Mouse (Mus musculus) neural tube, embryonic 14.5 days (tissue): ENCODE measurements around the gene Abcb8. TPM values are rescaled to one million over a fixed set of nuclear protein-coding genes. Genes with fewer than 3 reads are reported as not detected.
A peak's percentile ranks its signal among the peaks of the same experiment; 100 is the strongest.

Experiments used
- ATAC-seq: fragments of 200-750 bp; cut with Nextera tagmentation; 2 replicates; pipeline ENCODE4 v1.8.0; 2017; ENCODE audit warnings: low read depth, mild to moderate bottlenecking, moderate TSS enrichment, moderate library complexity
- H3K27ac ChIP-seq: fragments of 300-500 bp; sonication (generic); 2 replicates; pipeline ENCODE4 v1.5.1; 2014; ENCODE audit warnings: low read depth, mild to moderate bottlenecking, control low read depth, low read length, moderate library complexity, mixed read lengths
- H3K27me3 ChIP-seq: fragments of 300-500 bp; sonication (generic); 2 replicates; pipeline ENCODE4 v1.6.1; 2014; ENCODE audit warnings: low read length; ENCODE audit not compliant: control insufficient read depth, insufficient read depth
- H3K36me3 ChIP-seq: fragments of 300-500 bp; sonication (generic); 2 replicates; pipeline ENCODE4 v1.6.1; 2014; ENCODE audit warnings: low read length, mixed read lengths; ENCODE audit not compliant: control insufficient read depth, insufficient read depth
- H3K4me1 ChIP-seq: fragments of 300-500 bp; sonication (generic); 2 replicates; pipeline ENCODE4 v1.6.1; 2014; ENCODE audit warnings: low read length; ENCODE audit not compliant: control insufficient read depth, insufficient read depth
- H3K4me2 ChIP-seq: fragments of 300-500 bp; sonication (generic); 2 replicates; pipeline ENCODE4 v1.6.1; 2014; ENCODE audit warnings: mild to moderate bottlenecking, low read depth, low read length, control low read depth
- H3K4me3 ChIP-seq: fragments of 300-500 bp; sonication (generic); 2 replicates; pipeline ENCODE4 v1.5.1; 2014; ENCODE audit warnings: low read depth, low read length, control low read depth, mixed read lengths
- H3K9ac ChIP-seq: fragments of 300-500 bp; sonication (generic); replicated peaks from 2 replicates; pipeline ENCODE4 v1.6.1; 2014; ENCODE audit warnings: low read depth, mild to moderate bottlenecking, control low read depth, low read length, mixed read lengths
- H3K9me3 ChIP-seq: fragments of 300-500 bp; sonication (generic); 2 replicates; pipeline ENCODE4 v1.6.1; 2016; ENCODE audit warnings: low read length; ENCODE audit not compliant: control insufficient read depth
- WGBS: fragments of 180-500 bp; shearing (Covaris S2); extraction: QIAGEN DNeasy Blood & Tissue Kit; methylation state at CpG from one replicate; pipeline ENCODE4 v1.1.7; 2014; 5-methylcytosine and 5-hydroxymethylcytosine counted together
- polyA plus RNA-seq: library from polyadenylated mRNA; unstranded; fragments of >200 nt; fragmentation: Nextera tagmentation; extraction: Ambion mirVana; gene quantifications from 2 replicates; pipeline ENCODE4 v1.2.1, GENCODE M21; 2014

Abcb8 gene
- polyA plus RNA-seq, 1 experiment from 2014 or later: 47.2 TPM

- no peaks in the 10 kb centered on the region for H3K36me3 ChIP-seq
- peaks cover 20% of the 10 kb centered on the region for H3K4me1 ChIP-seq
- no peaks in the 10 kb centered on the region; the same call in none of the 2 replicates for H3K27me3 ChIP-seq
- ATAC-seq: no peak
- no peak overlapping the region for H3K4me2 ChIP-seq
- H3K9me3 ChIP-seq: no peaks in the 10 kb centered on the region
- H3K4me3 ChIP-seq: no peak overlapping the region
- WGBS: 83% methylated on average over 10 of the region's 10 CpGs
- H3K27ac ChIP-seq: no peak overlapping the region
- H3K9ac ChIP-seq: no peak overlapping the region
Observed at GRCm38 (mm10) chr5:24385887-24386550, 7.4 kb upstream of the Abcb8 start.

- peak; percentile 64 for ATAC-seq
- H3K4me3 ChIP-seq: peak overlapping the region; percentile 42
- no peaks in the 10 kb centered on the region; the same call in none of the 2 replicates for H3K27me3 ChIP-seq
- peaks cover 20% of the 10 kb centered on the region for H3K4me1 ChIP-seq
- WGBS: under 1% methylated on average over 72 of the region's 73 CpGs
- no peaks in the 10 kb centered on the region for H3K36me3 ChIP-seq
- 0 out of 2 replicates have a peak overlapping the region, but pooled peaks have one; percentile 16 for H3K27ac ChIP-seq
- H3K9me3 ChIP-seq: no peaks in the 10 kb centered on the region
- peak overlapping the region; percentile 51 for H3K9ac ChIP-seq
- H3K4me2 ChIP-seq: peak overlapping the region; percentile 99
Observed at GRCm38 (mm10) chr5:24387264-24388241, 5.9 kb upstream of the Abcb8 start.

- WGBS: 28% methylated on average over 23 of the region's 26 CpGs
- peak overlapping the region; percentile 42 for H3K4me3 ChIP-seq
- ATAC-seq: no peak
- H3K4me2 ChIP-seq: peak overlapping the region; percentile 99
- no peaks in the 10 kb centered on the region for H3K36me3 ChIP-seq
- H3K9ac ChIP-seq: peak overlapping the region; percentile 51
- no peaks in the 10 kb centered on the region; the same call in none of the 2 replicates for H3K27me3 ChIP-seq
- no peaks in the 10 kb centered on the region for H3K9me3 ChIP-seq
- H3K4me1 ChIP-seq: peaks cover 14% of the 10 kb centered on the region
- 0 out of 2 replicates have a peak overlapping the region, but pooled peaks have one; percentile 16 for H3K27ac ChIP-seq
Observed at GRCm38 (mm10) chr5:24388246-24388915, 5.1 kb upstream of the Abcb8 start.

- Histone ChIP-seq H3K27ac (no peak overlapping the region), H3K9ac (no peak overlapping the region), H3K9me3 (no peaks in the 10 kb centered on the region), H3K36me3 (no peaks in the 10 kb centered on the region), H3K27me3 (no peaks in the 10 kb centered on the region; the same call in none of the 2 replicates), H3K4me2 (no peak overlapping the region), H3K4me3 (no peak overlapping the region), H3K4me1 (peaks cover 14% of the 10 kb centered on the region)
- WGBS: 52% methylated on average over 6 of the region's 7 CpGs
- ATAC-seq: no peak
Observed at GRCm38 (mm10) chr5:24389011-24389657, 4.3 kb upstream of the Abcb8 start.

- no peaks in the 10 kb centered on the region for H3K36me3 ChIP-seq
- no peak overlapping the region for H3K4me2 ChIP-seq
- H3K27me3 ChIP-seq: no peaks in the 10 kb centered on the region; the same call in none of the 2 replicates
- H3K27ac ChIP-seq: no peak overlapping the region
- H3K4me1 ChIP-seq: peaks cover 14% of the 10 kb centered on the region
- H3K9me3 ChIP-seq: no peaks in the 10 kb centered on the region
- no peak for ATAC-seq
- no peak overlapping the region for H3K9ac ChIP-seq
- no peak overlapping the region for H3K4me3 ChIP-seq
- 69% methylated on average over 4 of the region's 4 CpGs for WGBS
Observed at GRCm38 (mm10) chr5:24389658-24390020, 3.8 kb upstream of the Abcb8 start.

- Histone ChIP-seq H3K9me3 (no peaks in the 10 kb centered on the region), H3K27ac (no peak within 1 kb of the TSS), H3K9ac (no peak within 1 kb of the TSS), H3K4me3 (no peak within 1 kb of the TSS), H3K27me3 (no peaks in the 10 kb centered on the region; the same call in 1 of the 2 replicates), H3K36me3 (no peaks in the 10 kb centered on the region), H3K4me2 (no peak within 1 kb of the TSS), H3K4me1 (peaks cover 18% of the 10 kb centered on the region)
- no peak for ATAC-seq
- WGBS: 82% methylated on average over 7 of the region's 7 CpGs
Observed at GRCm38 (mm10) chr5:24391864-24392263, 1.6 kb upstream of the Abcb8 start, which contains the start of gene Atg9b. Gene Atg9b, minus strand, starts transcription at chr5:24392143.

GRCm38 (mm10) chr5:24392724-24393123 is 739 bp upstream of the Abcb8 start:
- 78% methylated on average over 7 of the region's 7 CpGs for WGBS
- Histone ChIP-seq H3K36me3 (no peaks in the 10 kb centered on the region), H3K27ac (no peak overlapping the region), H3K27me3 (no peaks in the 10 kb centered on the region; the same call in 1 of the 2 replicates), H3K4me2 (no peak overlapping the region), H3K4me1 (peaks cover 10% of the 10 kb centered on the region), H3K4me3 (no peak overlapping the region), H3K9me3 (no peaks in the 10 kb centered on the region), H3K9ac (no peak overlapping the region)
- ATAC-seq: no peak

- Histone ChIP-seq H3K27ac (peak overlapping the region; percentile 83), H3K9me3 (no peaks in the 10 kb centered on the region), H3K27me3 (no peaks in the 10 kb centered on the region), H3K4me2 (peak overlapping the region; percentile 53), H3K9ac (peak overlapping the region; percentile 57), H3K4me3 (peak overlapping the region; percentile 52), H3K4me1 (peaks cover 3% of the 10 kb centered on the region; the same call in 1 of the 2 replicates), H3K36me3 (no peaks in the 10 kb centered on the region)
- WGBS: under 1% methylated on average over 36 of the region's 36 CpGs
- peak; percentile 96 for ATAC-seq
Observed at GRCm38 (mm10) chr5:24394165-24394894, 867 bp downstream of the Abcb8 start.
